Mouse (Mus musculus) adrenal gland (tissue): ENCODE results near the gene Grm2.

ENCODE experiments used
- intact Hi-C: fragments of 180-260 bp; cut with DNase I; formaldehyde crosslinking; loops from one replicate; pipeline ENCODE4 v1.15.1; 2025
- long read RNA-seq, 2 experiments: library from polyadenylated mRNA; unstranded; transcript quantifications; one replicate each; pipeline ENCODE4 v2.0.0; 2020; ENCODE audit warnings: borderline replicate concordance in 1 of 2; ENCODE audit not compliant: insufficient replicate concordance in 1 of 2

Gene Grm2
- long read RNA-seq, experiment 1: 0 reads
- long read RNA-seq, experiment 2: 0 reads

GRCm38 (mm10) chr9:106655884-106656720 is at the start of gene Grm2:
Gene Grm2, minus strand, starts transcription at chr9:106656082.
- intact Hi-C loops: no loop called here

GRCm38 (mm10) chr9:106692973-106693481 is 37.1 kb upstream of the Grm2 start:
- intact Hi-C loops: no loop called here

GRCm38 (mm10) chr9:106688834-106689233 is 33.0 kb upstream of the Grm2 start:
- intact Hi-C loops: loop anchor here (5.0 kb wide), 2 partner anchors 128 to 603 kb away; no protein-coding TSS in a partner anchor

GRCm38 (mm10) chr9:106686983-106687650 is 31.2 kb upstream of the Grm2 start:
- intact Hi-C loops: loop anchor here (5.0 kb wide), 2 partner anchors 130 to 605 kb away; no protein-coding TSS in a partner anchor

DNA sequence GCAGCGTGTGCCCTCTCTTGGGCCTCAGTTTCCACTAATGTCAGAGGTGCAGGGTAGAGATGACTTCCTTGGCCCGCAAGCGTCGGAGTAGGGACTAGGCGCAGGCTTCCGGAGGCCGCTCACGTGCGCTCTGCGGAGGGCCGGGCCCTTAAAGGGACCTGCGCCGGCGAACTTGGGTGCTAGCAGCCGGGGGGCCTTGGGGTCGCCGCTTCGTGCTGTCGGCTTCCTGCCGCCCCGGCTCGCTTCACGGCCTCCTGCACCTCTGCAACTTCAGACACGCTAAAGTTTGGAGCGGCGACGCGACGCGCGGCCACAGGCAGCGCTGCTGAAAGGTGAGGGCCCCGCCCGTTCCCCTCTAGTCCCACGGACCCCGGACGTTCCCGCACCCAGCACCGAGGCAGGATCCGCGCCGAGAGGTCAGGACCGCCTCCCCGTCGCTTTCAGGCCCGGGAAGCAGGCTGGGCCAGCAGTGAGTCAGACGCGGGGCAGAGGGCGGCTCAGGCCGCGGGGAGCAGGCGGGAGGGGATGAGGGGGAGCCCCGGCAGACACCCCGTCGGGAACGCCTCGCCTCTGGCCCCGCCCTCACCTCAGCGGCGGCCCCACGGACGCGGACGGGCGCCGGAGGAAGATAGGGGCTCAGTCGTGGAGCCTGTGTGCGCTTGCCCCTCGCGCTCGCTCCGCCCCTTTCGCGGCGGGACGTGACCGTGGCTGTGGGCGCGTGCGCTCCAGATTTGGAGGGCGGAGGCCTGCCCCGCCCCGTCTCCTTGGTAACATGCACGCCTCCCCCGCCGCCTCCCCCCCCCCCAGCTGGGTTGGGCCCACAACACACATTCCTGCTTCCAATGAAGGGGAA is 29.6 kb upstream of the Grm2 start, which contains the start of gene Tex264:
TSS of gene Tex264 (minus strand) at position 679 of the 853 bp plus-strand sequence.
- intact Hi-C loops: loop anchor here (5.0 kb wide), 2 partner anchors 132 to 607 kb away; no protein-coding TSS in a partner anchor

DNA sequence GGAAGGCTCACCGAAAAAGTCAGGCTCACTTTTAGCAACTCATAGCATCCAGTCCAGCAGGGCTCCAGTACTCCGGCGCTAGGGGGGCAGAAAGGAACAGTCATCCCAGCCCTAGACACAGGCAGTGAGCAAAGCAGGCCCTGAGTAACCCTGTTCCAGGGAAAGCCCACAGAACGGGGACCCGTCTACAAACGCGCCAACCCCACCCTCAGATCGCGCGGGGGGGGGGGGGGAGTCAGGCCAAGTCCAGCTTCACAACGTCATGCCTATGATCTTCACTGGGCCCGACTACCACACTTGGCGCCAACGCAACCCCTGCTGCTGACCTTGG is 29.0 kb upstream of the Grm2 start:
- intact Hi-C loops: loop anchor here (5.0 kb wide), 2 partner anchors 132 to 607 kb away; no protein-coding TSS in a partner anchor

- intact Hi-C loops: no loop called here
Measured at GRCm38 (mm10) chr9:106684093-106684872, 28.4 kb upstream of the Grm2 start.

DNA sequence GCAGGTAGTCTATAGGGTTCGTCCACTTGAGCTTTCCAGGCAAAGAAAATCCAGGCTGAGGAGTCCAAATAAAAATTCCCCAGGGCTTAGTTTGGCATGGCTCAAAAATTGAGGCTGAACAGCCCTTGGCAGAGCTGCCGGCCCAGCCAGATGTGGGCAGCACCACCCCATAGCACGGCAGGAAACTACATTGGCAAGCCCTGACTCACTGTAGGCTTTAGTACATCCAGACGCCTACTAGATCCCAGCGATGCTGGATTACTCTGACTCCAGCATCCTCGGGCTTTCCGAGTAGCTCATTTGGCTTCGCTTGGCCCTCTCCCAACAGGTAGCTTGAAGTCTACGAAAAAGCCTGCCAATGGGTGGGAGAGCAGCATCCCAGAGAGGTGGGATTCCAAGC is 25.1 kb upstream of the Grm2 start:
- intact Hi-C loops: no loop called here

DNA sequence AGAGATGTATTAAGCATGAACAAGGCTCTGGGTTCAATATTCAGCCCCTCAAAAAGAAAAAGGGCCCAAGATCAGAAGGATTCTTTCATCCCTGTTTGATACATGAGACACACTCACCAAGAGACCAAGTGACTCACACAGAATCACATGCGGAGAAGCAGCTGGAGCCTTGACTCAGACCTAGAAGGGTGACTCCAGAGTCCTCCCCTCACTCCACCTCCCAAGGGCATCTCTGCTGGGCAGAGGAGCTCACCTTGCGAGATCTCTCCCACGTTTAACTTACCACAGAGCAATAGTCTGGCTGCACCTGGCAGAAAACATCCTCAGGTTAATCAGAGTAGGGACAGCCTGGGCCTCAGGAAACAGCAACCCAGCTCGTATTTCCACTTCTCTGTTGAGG is 22.4 kb upstream of the Grm2 start:
- intact Hi-C loops: loop anchor here (5.0 kb wide), 1 partner anchor 209 kb away; the partner anchor contains the start of gene Rbm15b

DNA sequence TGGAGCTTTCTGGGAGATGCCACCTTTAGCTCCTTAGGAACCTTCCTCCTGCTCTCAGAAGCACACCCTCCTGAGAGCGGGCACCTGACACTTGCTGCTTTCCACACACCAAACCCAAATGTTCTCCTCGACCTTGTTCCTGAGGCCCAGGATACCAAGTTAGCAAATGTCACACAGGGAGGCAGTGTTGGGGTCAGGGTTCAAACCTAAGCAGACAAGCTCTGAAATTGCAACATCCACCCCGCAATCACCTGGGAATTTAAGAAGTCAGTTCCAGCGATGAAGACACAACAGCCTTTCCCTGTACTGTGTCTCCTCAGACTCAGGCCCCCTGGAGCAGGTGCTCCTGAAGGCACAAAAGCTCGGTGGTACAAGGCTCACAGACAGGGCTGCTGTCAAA is 21.8 kb upstream of the Grm2 start:
- intact Hi-C loops: loop anchor here (5.0 kb wide), 1 partner anchor 210 kb away; the partner anchor contains the start of gene Rbm15b

DNA sequence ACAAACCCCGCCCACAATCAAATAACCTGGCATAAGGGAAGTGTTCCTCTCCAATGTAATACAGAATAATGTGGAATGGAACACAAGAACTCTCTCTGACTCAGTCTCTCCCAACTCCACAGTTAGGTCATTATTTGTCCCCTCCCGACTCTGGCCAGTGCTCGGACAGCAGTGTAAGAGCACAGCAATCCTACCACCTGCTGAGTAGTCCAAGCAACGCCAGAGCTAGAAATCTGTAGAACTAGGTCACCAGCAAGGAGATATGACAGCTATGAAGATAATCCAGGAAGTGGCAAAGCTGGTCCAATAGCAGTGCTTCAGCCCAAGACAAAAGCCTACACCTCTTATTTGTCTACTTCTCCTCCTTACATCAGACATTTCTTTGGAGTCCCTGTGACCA is 20.7 kb upstream of the Grm2 start:
- intact Hi-C loops: loop anchor here (5.0 kb wide), 1 partner anchor 211 kb away; the partner anchor contains the start of gene Rbm15b

DNA sequence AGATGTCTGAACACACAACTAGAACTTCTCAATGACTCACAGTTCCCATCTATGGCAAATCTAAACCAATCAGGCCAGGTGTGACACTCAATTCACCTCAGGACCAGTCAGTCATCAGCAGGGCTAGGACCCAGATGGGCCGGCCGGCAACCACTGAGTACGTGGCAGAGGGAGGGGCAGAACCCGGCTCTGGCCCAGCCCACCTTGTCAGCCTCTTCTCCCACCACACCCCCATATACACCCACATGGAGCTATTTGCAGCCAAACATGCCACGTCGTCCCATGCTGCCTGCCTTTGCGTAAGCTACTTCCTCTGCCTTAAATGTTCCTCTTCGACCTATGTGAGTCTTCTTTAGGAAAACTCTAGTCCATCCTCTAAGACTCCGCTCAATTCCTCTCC is 20.1 kb upstream of the Grm2 start:
- intact Hi-C loops: loop anchor here (5.0 kb wide), 1 partner anchor 211 kb away; the partner anchor contains the start of gene Rbm15b

DNA sequence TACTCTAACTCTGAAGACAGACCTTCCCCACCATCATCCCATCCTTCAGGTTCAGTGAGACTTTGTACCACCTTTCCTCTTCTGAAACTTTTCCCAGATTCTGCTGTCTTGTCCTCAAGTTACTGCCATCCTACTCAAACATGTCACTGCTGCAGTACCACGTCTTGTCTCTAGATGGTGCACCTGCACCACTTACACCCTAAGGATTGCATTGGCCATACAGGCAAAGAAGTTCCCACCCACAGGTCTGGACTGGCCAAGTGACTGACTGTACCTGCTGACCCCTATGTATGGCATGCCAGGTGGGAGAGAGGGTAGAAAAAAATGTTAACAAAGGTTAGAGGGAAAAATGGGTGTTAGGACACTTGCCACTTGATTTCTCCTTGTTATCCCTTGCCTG is 19.6 kb upstream of the Grm2 start:
- intact Hi-C loops: loop anchor here (5.0 kb wide), 1 partner anchor 212 kb away; the partner anchor contains the start of gene Rbm15b

DNA sequence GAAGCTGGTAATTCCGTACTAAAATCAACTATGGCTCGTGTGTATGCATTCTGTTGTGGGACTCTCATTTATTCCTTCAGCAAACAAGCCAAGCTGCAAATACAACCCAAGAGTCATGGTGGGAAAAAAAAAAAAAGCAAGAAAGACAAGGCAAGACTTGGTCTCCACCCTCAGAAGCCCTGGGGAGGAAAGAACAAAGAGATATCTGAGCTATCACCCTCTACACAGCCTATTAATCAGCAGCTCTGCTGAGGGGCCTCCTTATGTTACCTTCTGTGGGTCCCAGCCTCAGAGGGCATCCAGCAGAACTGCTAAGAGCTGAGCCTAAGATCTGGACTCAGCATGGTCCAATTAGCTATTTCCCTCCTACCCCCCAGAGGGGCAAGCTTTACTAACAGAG is 18.0 kb upstream of the Grm2 start:
- intact Hi-C loops: loop anchor here (5.0 kb wide), 1 partner anchor 618 kb away; no protein-coding TSS in a partner anchor

- intact Hi-C loops: no loop called here
Measured at GRCm38 (mm10) chr9:106664856-106665255, 9.0 kb upstream of the Grm2 start.

DNA sequence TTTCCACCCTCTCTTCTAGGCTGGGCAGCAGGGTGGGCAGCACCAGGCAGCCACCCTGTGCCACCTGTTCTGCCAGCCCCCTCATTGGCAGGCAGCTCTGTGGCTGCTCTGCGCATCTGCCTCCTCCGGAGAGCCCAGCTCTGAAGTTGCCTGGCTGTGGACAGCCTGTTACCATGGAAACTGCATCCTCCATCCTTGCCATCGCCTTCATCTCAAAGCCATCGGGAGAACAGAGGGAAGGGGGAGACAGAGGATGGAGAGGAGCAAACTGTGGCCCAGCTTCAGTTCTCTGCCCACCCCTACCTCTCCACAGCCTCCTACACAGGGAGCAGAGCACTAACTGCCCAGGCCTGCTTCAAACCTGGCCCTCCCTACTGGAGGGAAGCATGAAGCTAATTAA is 8.6 kb upstream of the Grm2 start:
- intact Hi-C loops: no loop called here

GRCm38 (mm10) chr9:106663200-106663599 is 7.3 kb upstream of the Grm2 start:
- intact Hi-C loops: no loop called here

GRCm38 (mm10) chr9:106659935-106660334 is 4.1 kb upstream of the Grm2 start:
- intact Hi-C loops: no loop called here

DNA sequence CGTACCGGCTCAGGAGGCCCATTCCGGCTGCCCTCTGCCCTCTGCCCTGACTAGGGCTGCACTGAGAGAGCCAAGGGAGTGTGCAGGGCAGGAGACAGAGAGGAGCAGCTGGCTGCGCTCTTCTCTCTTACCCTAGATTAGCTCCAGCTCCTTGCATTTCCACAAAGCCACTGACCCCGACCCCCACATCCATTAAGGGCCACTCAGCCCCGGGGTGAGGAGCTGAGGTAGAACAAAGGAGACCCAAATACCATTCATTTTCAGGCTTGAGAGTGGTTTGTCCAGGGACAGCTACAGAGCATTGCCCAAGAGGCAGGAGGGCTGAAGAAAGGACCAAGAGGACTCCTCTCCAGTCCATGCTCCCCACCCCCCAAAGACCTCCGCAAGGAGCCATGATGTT is 3.6 kb upstream of the Grm2 start:
- intact Hi-C loops: no loop called here

GRCm38 (mm10) chr9:106657592-106657991 is 1.7 kb upstream of the Grm2 start:
- intact Hi-C loops: no loop called here
